Mouse (Mus musculus): ENCODE results near the gene Fam83g.

- TF ChIP-seq CTCF (IDR thresholded peaks at IDR 0.05; ENCODE audit: borderline replicate concordance, extremely low read depth, insufficient read depth, insufficient read length), result no peak
- no peak for TF ChIP-seq POLR2A (IDR thresholded peaks at IDR 0.05; ENCODE audit: borderline replicate concordance, extremely low read depth, insufficient read depth, insufficient read length, poor library complexity, severe bottlenecking)
These were observed 23.0 kb upstream of the Fam83g start for GRCm38 (mm10) chr11:61660806-61661392.
